Mouse (Mus musculus) thymus, adult 2 months (tissue): ENCODE results near the gene Cpxm2.

Source experiments
- CTCF ChIP-seq: fragments of 200-500 bp; IDR thresholded peaks from 2 replicates; pipeline ENCODE4 v1.5.1; 2012; ENCODE audit warnings: mild to moderate bottlenecking, control low read depth, low read length, moderate library complexity, borderline replicate concordance; ENCODE audit not compliant: control insufficient read depth, poor library complexity, insufficient read depth; ENCODE audit errors: extremely low read depth
- POLR2A ChIP-seq: fragments of 200-500 bp; IDR thresholded peaks from 2 replicates; pipeline ENCODE4 v1.6.1; 2012; ENCODE audit warnings: mild to moderate bottlenecking, low read length, control low read depth, moderate library complexity; ENCODE audit not compliant: control insufficient read depth, poor library complexity, insufficient read depth; ENCODE audit errors: extremely low read depth

- TF ChIP-seq CTCF (no peak), POLR2A (no peak)
Measured at GRCm38 (mm10) chr7:132187456-132187855, 32.9 kb upstream of the Cpxm2 start.
